Mouse (Mus musculus) lung, embryonic 16.5 days (tissue): Measurements from ENCODE around the gene Dab2ip. TPM values are rescaled to one million over a fixed set of nuclear protein-coding genes. Genes with fewer than 3 reads are reported as not detected.

Experiments
- ATAC-seq: fragments of 200-750 bp; cut with Nextera tagmentation; 2 replicates; pipeline ENCODE4 v1.8.0; 2017; ENCODE audit warnings: low read depth, mild to moderate bottlenecking, moderate library complexity
- H3K27ac ChIP-seq: fragments of 300-500 bp; sonication (generic); 2 replicates; pipeline ENCODE4 v1.5.1; 2014; ENCODE audit warnings: mild to moderate bottlenecking, control low read depth, low read length
- H3K27me3 ChIP-seq: fragments of 300-500 bp; sonication (generic); 2 replicates; pipeline ENCODE4 v1.6.1; 2014; ENCODE audit warnings: low read depth, low read length, mixed read lengths; ENCODE audit not compliant: control insufficient read depth, insufficient read depth
- H3K36me3 ChIP-seq: fragments of 300-500 bp; sonication (generic); 2 replicates; pipeline ENCODE4 v1.6.1; 2014; ENCODE audit warnings: low read length; ENCODE audit not compliant: control insufficient read depth, insufficient read depth
- H3K4me1 ChIP-seq: fragments of 300-500 bp; sonication (generic); replicated peaks from 2 replicates; pipeline ENCODE4 v1.6.1; 2014; ENCODE audit warnings: low read length, mixed read lengths; ENCODE audit not compliant: control insufficient read depth, insufficient read depth
- H3K4me2 ChIP-seq: fragments of 300-500 bp; sonication (generic); 2 replicates; pipeline ENCODE4 v1.6.1; 2014; ENCODE audit warnings: low read depth, low read length, control low read depth
- H3K4me3 ChIP-seq: fragments of 300-500 bp; sonication (generic); 2 replicates; pipeline ENCODE4 v1.5.1; 2014; ENCODE audit warnings: mild to moderate bottlenecking, low read length, control low read depth
- H3K9ac ChIP-seq: fragments of 300-500 bp; sonication (generic); 2 replicates; pipeline ENCODE4 v1.6.1; 2014; ENCODE audit warnings: low read length, control low read depth
- H3K9me3 ChIP-seq: fragments of 300-500 bp; sonication (generic); 2 replicates; pipeline ENCODE4 v1.6.1; 2016; ENCODE audit warnings: low read length; ENCODE audit not compliant: control insufficient read depth
- WGBS: fragments of 180-500 bp; shearing (Covaris S2); extraction: QIAGEN DNeasy Blood & Tissue Kit; methylation state at CpG from one replicate; pipeline ENCODE4 v1.1.7; 2014; 5-methylcytosine and 5-hydroxymethylcytosine counted together
- polyA plus RNA-seq: library from polyadenylated mRNA; unstranded; fragments of >200 nt; fragmentation: Nextera tagmentation; extraction: Ambion mirVana; gene quantifications from 2 replicates; pipeline ENCODE4 v1.2.1, GENCODE M21; 2015

The Dab2ip gene
- polyA plus RNA-seq, 1 experiment from 2014 or later: 34.2 TPM

DNA sequence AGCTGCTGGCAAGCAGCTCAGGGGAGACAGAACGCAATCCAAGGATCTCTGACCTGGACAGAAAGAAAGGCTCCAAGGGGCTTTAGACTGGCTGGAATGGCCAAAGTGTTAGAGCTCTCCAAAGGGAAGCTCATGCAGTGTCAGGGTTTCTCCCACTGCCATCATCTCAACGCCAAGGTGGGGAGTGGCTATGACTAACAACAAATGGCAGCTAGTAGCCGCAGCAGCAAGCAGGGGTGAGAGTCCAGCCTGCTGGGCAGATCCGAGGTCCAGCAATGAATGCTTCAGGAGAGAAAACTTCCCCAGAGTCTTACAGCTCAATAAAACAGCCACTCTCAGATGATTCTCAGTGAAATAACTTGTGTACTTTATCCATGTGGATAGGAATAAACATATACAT, 8.9 kb upstream of the Dab2ip start:
- H3K36me3 ChIP-seq: no peaks in the 10 kb centered on the region
- WGBS: 42% methylated on average over 4 of the region's 4 CpGs
- no peak overlapping the region for H3K4me3 ChIP-seq
- H3K4me1 ChIP-seq: peaks cover 7% of the 10 kb centered on the region
- no peaks in the 10 kb centered on the region for H3K27me3 ChIP-seq
- no peak overlapping the region for H3K27ac ChIP-seq
- ATAC-seq: no peak
- H3K4me2 ChIP-seq: no peak overlapping the region
- no peak overlapping the region for H3K9ac ChIP-seq
- no peaks in the 10 kb centered on the region for H3K9me3 ChIP-seq

DNA sequence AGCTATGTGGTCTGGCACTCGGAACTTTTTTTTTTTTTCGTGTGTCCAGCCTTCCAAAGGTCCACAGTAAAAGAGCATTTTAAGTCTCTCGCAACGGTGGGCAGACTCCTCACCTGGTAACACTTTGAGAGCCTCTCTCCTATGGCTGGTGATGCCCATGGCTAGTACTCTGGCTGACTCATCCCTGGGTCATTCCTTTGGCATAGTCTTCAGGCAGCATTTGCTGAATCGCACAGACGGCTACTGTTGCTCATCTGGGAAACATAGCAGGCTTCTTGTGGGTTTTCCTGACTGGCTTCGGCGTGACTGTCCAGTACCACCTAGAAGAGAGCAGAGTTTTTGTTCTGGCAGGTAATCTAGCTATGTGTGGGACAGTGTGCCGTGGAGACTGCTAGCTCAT, 8.0 kb upstream of the Dab2ip start:
- Histone ChIP-seq H3K4me3 (no peak overlapping the region), H3K9ac (no peak overlapping the region), H3K27me3 (no peaks in the 10 kb centered on the region), H3K9me3 (no peaks in the 10 kb centered on the region), H3K4me1 (peaks cover 3% of the 10 kb centered on the region), H3K4me2 (no peak overlapping the region), H3K36me3 (no peaks in the 10 kb centered on the region), H3K27ac (no peak overlapping the region)
- WGBS: 77% methylated on average over 9 of the region's 9 CpGs
- no peak for ATAC-seq

GRCm38 (mm10) chr2:35556918-35557486, 1.1 kb upstream of the Dab2ip start:
- 52% methylated on average over 5 of the region's 5 CpGs for WGBS
- H3K27me3 ChIP-seq: no peaks in the 10 kb centered on the region
- ATAC-seq: no peak
- H3K9me3 ChIP-seq: no peaks in the 10 kb centered on the region
- H3K4me3 ChIP-seq: no peak overlapping the region
- H3K4me2 ChIP-seq: no peak overlapping the region
- H3K9ac ChIP-seq: no peak overlapping the region
- no peaks in the 10 kb centered on the region; the same call in 1 of the 2 replicates for H3K4me1 ChIP-seq
- no peaks in the 10 kb centered on the region for H3K36me3 ChIP-seq
- H3K27ac ChIP-seq: no peak overlapping the region

GRCm38 (mm10) chr2:35558826-35559550, 922 bp downstream of the Dab2ip start:
- Histone ChIP-seq H3K27ac (no peak overlapping the region), H3K4me1 (no peaks in the 10 kb centered on the region; the same call in 1 of the 2 replicates), H3K4me3 (no peak overlapping the region), H3K9ac (peak overlapping the region; percentile 14; the same call in 1 of the 2 replicates), H3K27me3 (no peaks in the 10 kb centered on the region), H3K9me3 (no peaks in the 10 kb centered on the region), H3K4me2 (no peak overlapping the region), H3K36me3 (no peaks in the 10 kb centered on the region)
- WGBS: 71% methylated on average over 4 of the region's 4 CpGs
- 0 out of 2 replicates have a peak, but pooled peaks have one; percentile 3 for ATAC-seq

- Histone ChIP-seq H3K36me3 (no peaks in the 10 kb centered on the region), H3K9ac (no peak overlapping the region), H3K4me2 (no peak overlapping the region), H3K4me3 (no peak overlapping the region), H3K27ac (no peak overlapping the region), H3K9me3 (no peaks in the 10 kb centered on the region), H3K4me1 (no peaks in the 10 kb centered on the region; the same call in 1 of the 2 replicates), H3K27me3 (no peaks in the 10 kb centered on the region)
- peak; percentile 63; the same call in 1 of the 2 replicates for ATAC-seq
- WGBS: 38% methylated on average over 2 of the region's 2 CpGs
Observed at GRCm38 (mm10) chr2:35559551-35559835, 1.4 kb downstream of the Dab2ip start.

- ATAC-seq: no peak
- Histone ChIP-seq H3K9ac (no peak overlapping the region), H3K4me3 (no peak overlapping the region), H3K36me3 (no peaks in the 10 kb centered on the region), H3K4me2 (no peak overlapping the region), H3K9me3 (no peaks in the 10 kb centered on the region), H3K27me3 (no peaks in the 10 kb centered on the region), H3K4me1 (no peaks in the 10 kb centered on the region; the same call in 1 of the 2 replicates), H3K27ac (no peak overlapping the region)
- 71% methylated on average over 4 of the region's 4 CpGs for WGBS
Observed at GRCm38 (mm10) chr2:35563722-35564121, 5.7 kb downstream of the Dab2ip start.

- Histone ChIP-seq H3K4me3 (no peak overlapping the region), H3K9me3 (no peaks in the 10 kb centered on the region), H3K4me2 (no peak overlapping the region), H3K27me3 (no peaks in the 10 kb centered on the region), H3K4me1 (no peaks in the 10 kb centered on the region; the same call in 1 of the 2 replicates), H3K36me3 (no peaks in the 10 kb centered on the region), H3K9ac (no peak overlapping the region), H3K27ac (no peak overlapping the region)
- no peak for ATAC-seq
- 88% methylated on average over 6 of the region's 6 CpGs for WGBS
Observed at GRCm38 (mm10) chr2:35565051-35565836, 7.2 kb downstream of the Dab2ip start.

- Histone ChIP-seq H3K27me3 (no peaks in the 10 kb centered on the region), H3K4me3 (no peak overlapping the region), H3K9me3 (no peaks in the 10 kb centered on the region), H3K4me2 (no peak overlapping the region), H3K27ac (no peak overlapping the region), H3K4me1 (no peaks in the 10 kb centered on the region; the same call in 1 of the 2 replicates), H3K9ac (no peak overlapping the region), H3K36me3 (no peaks in the 10 kb centered on the region)
- 76% methylated on average over 11 of the region's 11 CpGs for WGBS
- no peak for ATAC-seq
Observed at GRCm38 (mm10) chr2:35566957-35567693, 9.1 kb downstream of the Dab2ip start.
